Mouse (Mus musculus) thymus, postnatal 36 days (tissue): ENCODE measurements around the gene Msmo1.

Source experiments
- DNase-seq, 2 experiments: peaks; one replicate each; pipeline ENCODE4 v3.0.0; 2022; ENCODE audit warnings: mixed read lengths in 2 of 2

Msmo1 gene

DNA sequence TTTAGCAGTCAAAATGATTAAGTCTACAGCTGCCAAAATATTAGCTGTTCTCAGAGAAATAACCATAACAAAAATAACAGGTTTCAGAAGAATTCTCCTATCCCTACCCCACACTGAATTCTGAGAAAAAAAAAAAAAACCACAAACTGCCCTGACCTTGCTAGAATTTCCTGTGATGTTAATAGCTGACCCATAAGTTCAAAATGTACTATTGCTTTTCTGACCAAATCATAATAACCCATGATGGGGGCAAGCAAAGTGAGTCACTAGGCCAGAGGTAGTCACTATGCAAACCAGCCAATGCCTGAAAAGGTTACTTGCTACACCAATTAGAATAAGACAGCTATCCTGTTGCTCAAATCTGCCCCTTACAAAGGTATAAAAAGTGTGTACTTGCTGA lies 26.1 kb downstream of the Msmo1 start:
- no peak for DNase-seq

DNA sequence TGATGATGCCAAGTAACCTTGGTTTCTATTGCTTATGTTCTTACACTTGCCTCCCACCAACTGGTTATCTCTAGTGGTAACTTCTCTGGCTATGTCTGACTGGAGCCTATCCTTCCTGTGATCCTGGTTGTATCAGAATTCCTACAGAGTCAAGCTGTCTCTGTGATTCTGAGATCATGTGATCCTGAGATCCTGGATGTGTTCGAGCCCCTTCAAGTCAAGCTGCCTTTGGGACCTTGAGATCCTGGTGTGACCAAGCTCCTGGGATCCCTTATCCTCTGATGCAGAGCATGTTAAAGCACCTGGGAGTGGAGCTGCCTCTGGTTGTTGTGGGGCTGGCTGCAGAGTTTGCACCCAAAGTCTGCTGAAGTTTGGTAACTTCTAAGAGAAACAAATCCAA lies 30.4 kb downstream of the Msmo1 start:
- DNase-seq, result no peak

DNA sequence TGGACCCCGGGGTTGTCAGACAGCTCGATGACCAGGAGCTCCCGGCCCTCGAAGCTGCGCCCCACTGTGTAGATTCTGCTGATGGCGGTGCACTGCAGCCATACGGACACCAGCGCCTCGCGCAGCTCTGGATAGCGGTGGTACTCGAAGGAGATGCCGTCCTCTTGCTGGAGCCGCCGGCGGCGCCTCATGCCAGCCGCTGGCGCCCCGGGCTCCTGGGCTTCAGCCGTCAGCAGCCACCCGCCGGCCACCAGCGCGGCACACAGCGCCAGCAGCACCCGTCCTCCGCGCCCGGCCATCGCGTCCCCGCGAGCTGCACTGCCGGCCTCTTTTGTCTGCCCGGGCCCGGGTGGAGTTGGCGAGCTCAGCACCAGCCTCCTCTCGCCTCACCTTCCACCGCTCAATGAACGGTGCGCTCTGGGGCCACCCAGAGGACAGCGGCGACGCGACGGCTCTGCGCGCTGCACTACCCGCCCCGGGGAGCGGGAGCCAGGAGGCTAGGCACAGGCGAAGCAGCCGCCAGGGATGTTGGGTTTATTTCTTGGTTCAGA lies 40.9 kb downstream of the Msmo1 start, which contains the start of gene Cpe:
TSS of gene Cpe (minus strand) at position 404 of the 551 bp plus-strand sequence.
- peak; percentile 17 for DNase-seq

DNA sequence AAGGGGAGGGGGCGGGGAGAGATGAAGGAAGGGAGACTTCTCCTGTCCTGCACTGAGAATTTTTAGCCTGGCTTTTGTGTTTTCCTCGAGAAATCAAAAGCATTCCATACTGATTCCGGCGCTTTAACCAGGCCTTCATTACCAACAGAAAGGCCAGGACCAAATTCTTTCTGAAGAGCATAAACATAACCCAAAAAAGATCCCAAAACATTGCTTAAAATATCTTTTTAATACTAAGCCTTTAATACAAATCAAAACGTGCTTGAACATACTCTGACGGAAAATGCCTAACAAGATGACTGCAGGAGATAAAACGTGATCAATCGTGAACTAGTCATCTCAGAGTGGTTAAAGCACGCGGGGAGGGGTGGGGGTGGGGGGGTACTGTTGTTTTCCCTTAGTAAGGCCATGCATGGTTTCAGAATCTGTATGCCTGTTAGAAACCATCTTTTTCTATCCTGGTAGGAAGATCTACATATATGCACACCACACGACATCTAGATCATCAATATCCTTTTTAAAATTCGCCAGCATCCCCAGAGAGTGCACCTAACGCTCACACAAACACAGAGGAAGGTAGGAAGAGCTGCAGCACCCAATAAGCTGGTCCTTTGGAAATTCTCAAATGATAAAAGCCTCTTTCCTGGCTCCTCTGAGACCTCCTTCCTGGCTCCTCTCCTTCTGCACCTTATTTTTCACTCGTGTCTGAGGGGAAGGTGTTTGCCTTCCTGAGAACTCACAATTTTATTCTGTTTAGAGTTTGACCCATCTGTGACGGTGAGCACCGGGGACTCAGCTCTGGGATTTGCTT lies 41.8 kb downstream of the Msmo1 start:
- DNase-seq, result no peak

DNA sequence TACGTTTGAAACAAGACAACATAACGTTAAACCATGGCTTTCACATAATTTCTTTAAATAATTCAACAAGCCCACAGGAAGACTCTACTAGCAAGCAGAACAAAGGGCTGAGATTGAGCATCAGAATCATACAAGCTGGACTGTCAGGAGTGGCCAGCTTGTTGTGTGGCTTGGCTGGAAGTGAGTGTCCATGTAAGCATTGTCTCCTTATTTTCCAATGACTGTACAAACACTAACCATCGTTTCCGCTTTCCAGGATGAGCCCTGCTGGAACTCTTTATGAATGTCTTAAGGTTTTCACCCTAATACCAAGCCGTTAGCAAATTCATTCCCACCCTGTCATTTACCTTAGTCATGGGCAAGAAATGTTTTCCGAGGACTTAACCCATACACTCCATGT lies 42.7 kb downstream of the Msmo1 start:
- DNase-seq, result no peak

DNA sequence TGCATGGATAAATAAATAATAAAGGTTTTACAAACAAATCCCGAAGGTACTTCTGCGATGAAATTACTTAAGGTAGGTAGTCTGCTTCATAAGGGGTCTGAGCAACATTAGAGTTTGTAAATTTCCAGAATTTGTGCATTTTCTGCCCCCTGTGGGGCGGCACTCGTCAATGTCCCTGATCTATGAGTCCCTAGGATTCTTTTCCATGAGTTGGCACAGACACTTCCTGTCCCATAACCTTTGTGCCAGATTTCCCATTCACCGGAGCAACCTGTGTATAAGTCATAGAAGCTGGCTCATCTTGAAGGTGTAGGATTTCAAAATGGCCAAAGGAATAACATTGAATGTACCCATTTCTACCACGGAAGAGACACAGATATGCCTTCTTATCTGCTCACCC lies 43.3 kb downstream of the Msmo1 start:
- no peak for DNase-seq

DNA sequence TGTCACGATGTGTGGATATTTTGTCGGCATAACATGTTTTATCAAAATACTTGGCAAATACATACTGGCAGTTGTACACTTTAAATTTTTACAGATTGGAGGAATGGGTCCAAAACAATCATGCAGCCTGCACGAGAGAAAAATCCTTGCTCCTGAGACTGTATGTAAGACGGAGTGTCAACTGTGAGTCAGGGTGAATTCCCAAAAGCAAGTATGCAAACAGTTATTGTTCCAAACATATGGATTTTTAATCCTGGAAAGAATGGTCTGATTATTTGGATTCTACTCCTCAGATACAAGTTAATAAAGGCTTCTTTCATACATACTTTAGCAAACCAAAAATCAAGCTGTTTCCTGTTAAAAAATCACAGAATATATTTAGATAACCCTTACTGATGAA lies 44.9 kb downstream of the Msmo1 start:
- DNase-seq, result no peak

DNA sequence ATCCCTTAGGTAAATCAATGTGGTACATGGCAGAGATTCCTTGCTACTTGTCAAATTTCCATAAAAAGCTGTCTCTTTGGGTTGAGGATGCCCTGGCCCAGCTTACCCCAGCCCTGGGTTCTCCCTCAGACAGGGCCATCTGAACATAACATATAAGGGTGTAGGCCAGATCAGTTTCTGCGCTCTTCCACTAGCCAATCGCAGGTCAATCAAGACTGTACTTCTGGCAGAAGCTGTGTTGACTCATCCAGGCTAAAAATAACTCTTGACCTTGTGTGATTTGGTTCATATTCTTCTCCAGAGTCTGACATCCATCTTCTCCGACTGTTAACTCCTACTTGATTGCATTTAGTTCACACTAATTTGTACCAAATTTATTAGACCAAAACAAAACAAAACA lies 45.4 kb downstream of the Msmo1 start:
- DNase-seq, result no peak

DNA sequence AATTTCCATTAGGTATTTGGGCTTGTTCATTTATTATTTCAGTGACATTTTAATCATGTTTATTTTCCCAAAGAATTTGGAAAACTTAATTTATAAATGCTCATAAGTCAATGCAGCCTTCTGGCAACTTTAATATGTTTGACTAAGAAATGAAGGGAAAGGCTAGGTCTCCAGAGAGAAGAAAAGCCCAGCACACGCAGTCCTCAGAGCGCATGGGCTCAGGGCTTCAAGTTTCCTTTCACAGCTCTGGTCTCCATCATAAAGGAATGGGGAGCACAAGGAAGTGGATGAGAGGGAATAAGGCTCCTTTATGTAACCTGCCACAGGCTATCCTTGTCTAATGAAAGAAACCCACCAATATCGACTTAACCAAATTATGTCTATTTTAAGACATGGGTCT lies 51.1 kb downstream of the Msmo1 start:
- DNase-seq, result no peak

DNA sequence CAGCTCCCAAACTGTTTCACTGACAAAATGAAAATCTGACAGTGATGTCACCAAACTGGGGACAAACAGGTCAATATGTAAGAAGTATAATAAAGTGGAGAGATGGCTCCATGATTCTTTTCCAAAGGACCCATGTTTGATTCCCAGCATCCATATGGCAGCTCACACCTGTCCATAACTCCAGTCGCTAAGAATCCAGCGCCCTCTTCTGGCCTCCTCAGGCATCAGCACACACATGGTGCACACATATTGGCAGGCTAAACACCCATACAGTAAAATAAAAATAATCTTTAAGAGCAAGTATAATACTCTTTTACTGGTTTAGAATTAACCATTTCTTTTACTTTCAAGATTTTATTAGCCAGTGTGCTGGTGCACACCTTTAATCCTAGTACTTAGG lies 57.2 kb downstream of the Msmo1 start:
- DNase-seq, result no peak

DNA sequence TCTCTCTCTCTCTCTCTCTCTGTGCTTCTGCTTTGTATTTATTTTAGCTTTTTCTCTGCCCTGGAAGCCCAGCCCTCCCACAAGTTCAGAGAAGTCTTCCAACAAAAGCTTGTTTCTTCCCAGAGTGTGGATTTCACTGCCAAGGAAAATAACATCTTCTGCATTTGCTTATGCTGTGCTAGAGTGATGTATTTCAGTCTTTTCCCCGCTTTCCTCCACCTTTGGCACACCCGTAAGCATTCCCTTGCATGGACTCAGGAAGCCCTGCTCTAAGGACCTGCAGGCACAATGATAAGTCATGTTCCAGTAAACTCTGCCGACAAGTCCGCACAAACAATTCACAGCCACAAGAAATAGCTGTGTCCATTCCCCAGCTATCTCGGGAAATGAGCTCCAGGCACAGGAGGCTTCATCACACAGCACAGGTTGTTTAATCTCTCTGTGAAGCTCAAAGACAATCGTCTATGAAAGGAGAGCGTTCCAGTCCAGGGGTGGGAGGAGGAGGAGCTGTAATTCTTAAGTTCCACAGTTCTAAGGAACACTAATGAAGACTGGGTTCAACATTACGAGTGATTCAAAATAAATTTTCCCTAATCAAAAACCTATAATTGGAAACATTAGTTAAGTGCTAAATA lies 58.5 kb downstream of the Msmo1 start:
- DNase-seq, result no peak

DNA sequence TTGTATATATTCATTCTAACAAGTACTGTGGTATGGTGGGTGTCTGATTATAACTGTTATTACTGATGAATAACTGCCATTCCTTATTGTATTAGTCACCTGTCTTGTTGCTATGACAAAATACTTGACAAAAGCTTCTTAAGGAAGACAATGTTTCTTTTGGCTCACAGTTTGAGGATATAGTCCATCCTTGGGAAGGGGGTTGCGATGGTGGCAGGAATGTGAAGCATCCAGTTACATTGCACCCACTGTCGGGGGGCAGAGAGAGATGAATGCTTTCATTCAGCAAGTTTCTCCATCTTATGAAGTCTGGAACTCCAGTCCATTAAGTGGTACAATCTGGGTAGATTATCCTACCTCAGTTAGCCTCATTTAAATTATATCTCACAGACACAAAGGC lies 60.7 kb downstream of the Msmo1 start:
- DNase-seq, result no peak

DNA sequence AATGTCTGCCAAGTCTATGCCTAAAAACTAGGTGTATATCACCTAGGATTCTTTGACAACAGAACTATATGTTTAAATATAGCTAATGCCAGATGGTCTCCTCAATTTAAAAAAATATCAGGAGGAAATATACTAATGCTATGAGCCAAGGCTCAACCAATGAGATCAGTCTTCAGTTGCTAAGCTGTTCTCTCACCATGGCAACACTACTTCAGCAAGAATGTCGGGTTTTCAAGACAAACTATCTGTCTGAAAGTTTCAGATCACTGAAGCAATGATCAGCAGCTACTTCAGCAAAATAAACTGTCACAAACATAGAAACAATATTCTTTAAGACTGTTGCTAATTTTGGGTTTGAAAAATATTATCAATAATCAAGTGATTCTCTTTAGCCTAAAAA lies 61.7 kb downstream of the Msmo1 start:
- DNase-seq, result no peak
